Mouse (Mus musculus): Measurements from ENCODE around the gene Pdpn.

The Pdpn gene

DNA sequence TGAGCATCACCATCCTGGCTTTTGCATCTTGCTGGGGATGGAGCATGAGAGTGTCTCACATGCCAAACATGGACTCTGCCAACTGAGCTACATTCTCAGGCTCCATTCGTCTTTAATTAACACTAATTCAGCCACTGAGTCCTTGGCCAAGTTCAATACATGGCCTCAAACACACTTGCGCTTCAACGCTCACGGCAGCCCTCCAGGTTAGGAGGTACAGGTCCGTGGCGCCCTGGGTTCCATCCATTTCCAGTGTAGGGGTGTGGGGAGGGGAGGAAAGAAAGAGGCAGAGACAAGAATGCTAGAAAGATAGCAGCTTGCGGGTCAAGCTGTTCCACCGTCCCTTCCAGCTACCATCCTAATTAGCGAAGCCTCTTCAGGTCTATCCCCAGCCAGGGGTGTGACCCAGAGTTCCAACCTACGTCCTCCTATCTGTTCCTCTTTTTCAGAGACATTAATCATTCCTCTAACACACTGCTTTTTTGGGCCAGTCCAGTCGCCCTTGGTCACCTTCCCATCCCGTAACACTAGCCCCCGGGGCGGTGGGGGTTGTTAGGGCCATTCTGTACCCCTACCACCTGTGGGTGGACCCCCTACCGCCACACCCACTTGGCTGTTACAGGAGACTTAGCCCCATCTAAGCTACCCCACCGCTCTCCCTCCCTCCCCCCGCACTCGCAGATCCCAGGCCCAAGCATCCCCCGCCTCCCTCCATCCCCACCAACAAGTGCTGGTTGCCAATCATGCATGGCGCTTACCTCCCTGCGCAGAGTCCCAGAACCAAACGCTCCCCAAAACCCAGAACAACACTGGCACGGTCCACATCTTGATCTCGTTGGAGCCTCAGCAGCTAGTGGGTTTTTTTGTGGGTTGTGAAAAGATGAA lies 691 bp downstream of the Pdpn start:
- no peak for DNase-seq (ENCODE audit: low read depth, low spot score)

DNA sequence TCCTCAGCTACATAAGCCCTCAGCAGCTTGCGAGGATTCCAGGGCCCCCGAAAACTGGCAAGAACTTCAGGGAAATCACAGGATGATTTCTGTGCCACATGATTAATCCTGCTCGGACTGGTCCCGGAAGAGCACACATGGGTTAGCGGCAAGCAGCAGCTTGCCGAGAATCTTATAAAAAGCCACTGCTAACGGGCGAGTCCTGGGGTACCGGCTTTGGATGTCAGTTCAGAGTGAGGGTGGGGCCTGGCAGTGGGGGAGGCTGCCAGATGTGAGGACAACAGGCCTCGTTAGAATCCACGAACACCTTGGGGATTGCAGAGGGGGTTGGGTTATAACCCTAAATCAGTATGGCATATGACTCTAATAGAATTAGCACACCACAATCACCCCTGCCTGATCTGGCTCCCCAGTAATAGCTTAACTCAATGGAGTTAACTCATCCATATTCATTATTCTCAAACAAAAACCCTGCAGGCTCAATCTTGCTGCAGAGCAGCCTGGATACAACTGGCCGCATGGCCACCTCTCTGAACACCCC lies 2.3 kb downstream of the Pdpn start:
- DNase-seq (ENCODE audit: low read depth, low spot score), result no peak

DNA sequence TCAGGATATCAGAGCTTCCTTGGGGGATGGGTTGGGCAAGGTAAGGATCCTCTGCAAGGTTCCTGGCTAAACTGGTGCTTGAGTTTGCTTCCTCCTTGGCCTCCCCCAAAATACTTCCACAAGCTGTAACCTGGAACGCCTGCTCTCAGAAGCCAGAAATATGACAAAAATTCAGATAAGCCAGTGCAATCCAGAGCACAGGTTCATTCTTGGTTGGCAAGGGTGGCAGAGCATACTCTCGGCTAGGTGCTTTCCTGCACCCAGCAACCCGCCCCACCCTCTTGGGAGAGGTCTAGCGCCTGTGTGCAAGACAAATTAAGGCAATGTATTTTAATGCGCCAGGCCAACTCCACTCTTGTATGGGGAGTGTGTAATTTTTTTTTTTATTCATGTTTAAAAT lies 3.2 kb downstream of the Pdpn start:
- no peak for DNase-seq (ENCODE audit: low read depth, low spot score)

DNA sequence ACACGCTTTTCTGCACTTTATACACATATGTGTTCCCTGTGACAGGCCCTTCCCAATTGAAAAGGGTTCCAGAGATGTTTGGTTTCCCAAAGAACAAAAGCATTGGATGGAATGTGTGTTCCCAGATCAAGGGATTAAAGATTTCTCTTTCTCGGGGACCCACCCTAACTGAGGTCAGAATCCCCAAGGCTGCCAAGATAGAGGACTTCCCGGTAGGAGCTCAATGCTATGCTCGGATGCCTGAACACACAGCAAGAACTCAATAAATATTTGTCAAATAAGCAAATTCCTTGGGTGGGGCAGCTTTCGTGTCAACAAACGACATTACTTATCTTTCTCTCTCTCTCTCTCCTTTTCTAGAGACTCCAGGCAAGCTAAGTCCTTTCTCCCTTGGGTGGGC lies 5.0 kb downstream of the Pdpn start:
- no peak for DNase-seq (ENCODE audit: low read depth, low spot score)

DNA sequence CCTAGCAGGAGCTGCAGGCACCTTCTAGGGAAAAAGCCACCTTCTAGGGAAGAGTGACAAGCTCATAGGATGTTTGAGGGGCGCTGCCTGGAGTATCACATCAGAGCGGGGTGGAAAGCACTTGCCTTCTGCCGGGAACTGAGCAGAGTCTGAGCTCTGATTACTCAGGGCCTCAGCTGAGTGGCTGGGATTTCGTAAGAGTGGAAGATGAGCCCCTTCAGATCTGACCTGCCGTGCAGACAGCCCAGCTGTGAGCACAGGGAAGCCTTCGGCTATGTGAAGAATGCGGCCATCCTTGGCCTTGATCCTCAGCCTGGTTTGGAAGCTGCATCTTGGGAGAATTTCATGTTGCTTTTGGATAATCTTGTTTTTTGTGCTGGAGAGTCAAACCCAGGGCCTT lies 10.5 kb downstream of the Pdpn start:
- no peak for DNase-seq (ENCODE audit: low read depth, low spot score)

DNA sequence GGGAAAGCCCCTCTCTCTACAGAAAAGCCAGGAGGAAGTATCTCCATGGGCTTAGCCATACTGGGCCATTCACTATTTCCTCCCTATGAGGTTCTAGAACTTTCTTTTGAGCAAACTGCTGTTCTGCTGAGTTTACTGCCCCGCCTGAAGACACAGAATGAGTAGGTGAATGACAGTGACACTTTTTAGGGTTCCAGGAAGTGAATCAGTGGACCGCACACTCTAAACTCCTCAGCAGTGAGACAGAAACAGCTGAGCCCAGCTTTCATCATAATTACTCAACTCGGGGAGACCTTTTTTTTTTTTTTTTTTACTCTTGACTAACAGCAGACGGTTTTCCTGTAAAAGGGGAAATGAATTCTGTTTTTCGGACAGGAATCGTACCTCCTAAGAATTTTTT lies 10.9 kb downstream of the Pdpn start:
- DNase-seq (ENCODE audit: low read depth, low spot score), result no peak

DNA sequence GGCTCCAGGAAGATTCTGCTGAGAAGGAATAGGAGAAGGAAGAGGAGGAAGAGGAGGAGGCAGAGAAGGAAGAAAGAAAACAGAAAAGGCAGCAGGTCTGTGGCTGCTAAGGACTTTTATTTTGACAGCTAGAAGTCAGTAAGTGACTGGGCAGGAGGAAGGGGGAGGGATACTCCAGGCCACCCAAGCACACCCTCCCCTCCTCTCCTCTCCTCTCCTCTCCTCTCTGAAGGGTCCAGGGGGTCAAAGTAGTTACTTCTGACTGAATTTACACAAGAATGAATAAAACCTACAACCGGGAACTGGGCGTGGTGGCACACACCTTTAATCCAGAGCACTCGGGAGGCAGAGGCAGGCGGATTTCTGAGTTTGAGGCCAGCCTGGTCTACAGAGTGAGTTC lies 12.3 kb downstream of the Pdpn start:
- DNase-seq (ENCODE audit: low read depth, low spot score), result peak; percentile 71

DNA sequence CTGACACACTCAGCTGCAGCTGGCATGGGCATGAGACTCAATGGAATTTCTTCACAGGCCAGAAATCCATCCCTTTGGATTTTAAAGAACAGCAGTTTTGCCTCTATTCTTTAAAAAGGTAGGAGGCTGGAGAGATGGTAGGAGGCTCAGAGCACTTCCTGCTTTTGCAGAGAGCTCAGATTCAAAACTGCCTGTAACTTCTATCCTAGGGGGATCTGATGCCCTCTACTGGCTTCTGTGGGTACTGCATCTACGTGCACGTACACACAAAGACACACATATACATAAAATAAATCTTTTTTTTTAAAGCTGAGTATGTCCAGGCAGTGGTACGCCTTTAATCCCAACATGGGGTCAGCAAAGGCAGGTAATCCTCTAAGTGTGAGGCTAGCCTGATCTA lies 19.2 kb downstream of the Pdpn start:
- DNase-seq (ENCODE audit: low read depth, low spot score), result peak; percentile 68

DNA sequence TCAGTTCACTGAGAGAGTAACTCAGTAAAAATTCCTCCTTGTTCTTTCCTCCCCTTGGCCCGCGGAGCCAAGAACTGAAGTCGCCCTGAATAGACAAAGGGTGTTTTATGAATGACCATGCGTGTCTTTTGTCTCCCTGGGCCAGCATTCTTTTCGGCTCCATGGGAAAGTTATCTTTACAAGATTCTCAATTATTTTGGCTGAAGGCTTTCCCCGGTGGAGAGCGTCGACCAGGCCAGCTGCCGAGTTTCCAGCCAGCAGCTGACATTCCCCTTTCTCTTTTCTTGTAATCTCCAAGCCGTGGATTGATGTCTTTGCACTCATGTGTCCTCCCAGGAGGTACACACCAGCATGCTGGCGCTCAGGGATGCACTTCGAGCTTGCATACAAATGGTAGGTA lies 19.7 kb downstream of the Pdpn start:
- DNase-seq (ENCODE audit: low read depth, low spot score), result no peak

DNA sequence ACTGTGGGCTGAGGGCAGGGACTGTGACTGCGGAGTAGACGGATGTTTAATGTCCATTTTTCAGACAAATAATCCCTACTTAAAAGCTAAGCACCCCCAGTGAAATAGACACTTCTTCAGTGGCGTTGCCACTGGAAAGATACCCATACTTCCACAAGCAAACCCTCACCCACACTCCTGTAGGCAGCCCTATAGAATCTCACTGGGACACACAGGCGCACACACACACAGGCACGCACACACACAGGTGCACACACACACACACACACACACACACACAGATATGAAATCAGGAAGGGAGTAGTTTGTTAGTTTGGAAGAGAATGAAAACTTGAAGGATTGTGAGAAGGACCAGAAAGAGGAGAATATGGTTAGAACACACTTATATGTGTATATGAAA lies 20.3 kb downstream of the Pdpn start:
- no peak for DNase-seq (ENCODE audit: low read depth, low spot score)

DNA sequence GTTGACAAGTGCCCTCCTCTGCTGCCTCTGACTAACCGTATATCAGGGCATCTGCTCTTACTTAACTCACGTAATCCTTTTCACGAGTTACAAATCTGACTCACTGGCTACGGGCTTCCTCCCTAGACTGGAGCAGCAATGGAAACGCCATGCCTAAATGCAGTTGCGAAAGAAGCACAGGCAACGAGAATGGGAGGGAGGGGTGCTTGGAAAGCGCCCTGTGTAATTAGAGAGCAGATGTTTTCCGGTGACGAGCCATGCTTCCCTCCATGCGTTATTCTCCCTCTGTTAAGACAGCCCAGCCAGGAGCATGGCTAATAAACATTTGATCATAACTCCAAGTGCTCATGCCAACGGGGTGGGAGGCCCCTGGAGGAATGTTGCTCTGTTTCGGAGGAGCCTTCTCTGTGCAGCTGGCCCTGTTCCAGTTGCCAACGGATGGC lies 20.9 kb downstream of the Pdpn start:
- no peak for DNase-seq (ENCODE audit: low read depth, low spot score)

DNA sequence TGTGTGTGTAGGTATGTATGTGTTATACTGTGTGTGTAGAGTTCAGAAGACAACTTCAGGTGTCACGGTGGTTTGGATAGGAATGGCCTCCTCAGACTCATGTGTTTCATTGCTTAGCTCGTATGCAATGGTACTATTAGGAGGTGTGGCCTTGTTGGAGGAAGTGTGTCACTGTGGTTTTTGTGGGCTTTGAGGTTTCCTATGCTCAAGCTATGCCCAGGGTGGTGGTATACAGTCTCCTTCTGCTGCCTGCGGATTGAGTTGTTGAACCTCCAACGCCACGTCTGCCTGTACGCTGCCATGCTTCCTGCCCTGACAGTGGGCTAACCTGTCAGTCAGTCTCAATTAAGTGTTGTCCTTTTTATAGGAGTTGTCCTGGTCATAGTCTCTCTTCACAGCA lies 22.0 kb downstream of the Pdpn start:
- no peak for DNase-seq (ENCODE audit: low read depth, low spot score)

DNA sequence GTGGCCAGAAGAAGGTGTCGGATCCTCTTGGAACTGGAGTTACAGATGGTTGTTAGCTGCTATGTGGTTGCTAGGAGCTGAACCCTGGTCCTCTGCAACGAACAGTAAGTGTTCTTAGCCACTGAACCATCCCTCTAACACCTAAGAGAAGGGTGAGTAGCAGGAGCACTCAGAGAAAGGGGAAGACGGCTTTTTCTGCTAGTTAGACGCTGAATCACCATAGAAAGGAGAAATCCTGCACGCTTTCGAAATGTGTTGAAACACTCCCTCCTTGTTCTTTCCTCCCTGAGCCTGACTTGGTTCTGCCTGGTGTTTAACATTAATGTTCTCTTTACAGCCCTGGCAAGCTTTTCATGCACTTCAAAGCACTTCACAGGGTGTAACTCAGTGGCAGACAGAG lies 27.8 kb downstream of the Pdpn start:
- no peak for DNase-seq (ENCODE audit: low read depth, low spot score)

DNA sequence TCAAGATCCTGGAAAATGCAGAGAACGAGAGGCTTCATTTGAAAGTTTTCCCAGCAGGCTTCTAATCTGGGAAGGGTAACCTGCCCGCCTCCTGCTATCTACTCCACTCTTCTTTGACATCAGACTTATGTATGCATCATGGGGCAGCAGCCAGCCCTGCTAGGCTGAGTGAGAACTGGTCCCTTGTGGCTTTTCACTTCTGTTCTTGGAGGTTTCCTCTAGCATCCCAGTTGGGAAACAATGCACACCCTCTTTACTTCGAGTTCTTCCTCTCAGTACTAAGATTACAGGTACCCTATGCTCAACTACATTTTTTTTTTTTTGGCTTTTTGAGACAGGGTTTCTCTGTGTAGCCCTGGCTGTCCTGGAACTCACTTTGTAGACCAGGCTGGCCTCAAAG lies 28.5 kb downstream of the Pdpn start:
- DNase-seq (ENCODE audit: low read depth, low spot score), result no peak

DNA sequence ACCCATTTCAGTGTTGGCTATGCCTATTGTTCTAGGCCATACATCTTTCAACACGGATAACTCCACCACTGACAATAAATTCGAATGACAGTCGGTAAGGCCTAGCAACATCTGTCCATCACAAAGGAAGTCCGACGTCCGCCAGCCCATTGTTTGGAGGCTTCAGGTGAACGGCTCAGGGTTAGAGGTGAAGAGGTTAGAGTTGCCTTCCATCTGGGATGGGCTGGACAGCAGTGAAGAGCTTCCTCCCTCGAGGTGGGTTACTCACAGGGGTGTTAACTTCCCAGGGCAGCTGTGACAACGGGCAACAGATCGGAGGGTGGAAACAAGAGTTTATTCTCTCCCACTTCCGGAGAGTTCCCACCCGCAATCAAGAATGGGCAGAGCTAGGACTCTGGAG lies 36.7 kb downstream of the Pdpn start:
- DNase-seq (ENCODE audit: low read depth, low spot score), result peak; percentile 65

DNA sequence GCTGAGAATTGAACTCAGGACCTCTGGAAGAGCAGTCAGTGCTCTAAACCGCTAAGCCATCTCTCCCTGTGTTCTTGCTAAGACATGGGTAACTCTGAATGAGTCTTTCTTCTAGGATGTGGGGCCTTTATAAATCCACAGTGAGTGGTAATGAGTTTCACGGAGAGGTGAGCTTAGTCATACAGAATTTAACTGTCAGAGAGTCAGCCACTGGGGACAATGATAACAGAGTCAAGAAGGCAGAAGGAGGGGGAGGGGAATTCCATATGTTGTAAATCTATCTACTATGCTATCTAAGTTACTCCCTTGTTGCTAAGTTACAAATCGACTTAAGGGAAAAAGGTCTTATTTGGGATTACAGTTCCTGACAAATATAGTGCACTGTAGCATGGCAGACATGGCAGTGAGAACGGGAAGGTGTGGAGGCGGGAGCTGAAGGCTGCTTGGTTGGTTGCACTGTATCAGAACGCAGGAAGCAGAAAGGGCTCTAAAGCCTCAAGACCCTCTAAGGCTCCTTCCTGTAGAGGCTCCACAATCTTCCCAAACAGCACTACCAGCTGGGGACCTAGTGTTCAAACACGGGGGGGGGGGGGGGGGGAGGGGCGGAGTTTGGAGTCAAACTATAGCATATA lies 39.5 kb downstream of the Pdpn start:
- no peak for DNase-seq (ENCODE audit: low read depth, low spot score)

DNA sequence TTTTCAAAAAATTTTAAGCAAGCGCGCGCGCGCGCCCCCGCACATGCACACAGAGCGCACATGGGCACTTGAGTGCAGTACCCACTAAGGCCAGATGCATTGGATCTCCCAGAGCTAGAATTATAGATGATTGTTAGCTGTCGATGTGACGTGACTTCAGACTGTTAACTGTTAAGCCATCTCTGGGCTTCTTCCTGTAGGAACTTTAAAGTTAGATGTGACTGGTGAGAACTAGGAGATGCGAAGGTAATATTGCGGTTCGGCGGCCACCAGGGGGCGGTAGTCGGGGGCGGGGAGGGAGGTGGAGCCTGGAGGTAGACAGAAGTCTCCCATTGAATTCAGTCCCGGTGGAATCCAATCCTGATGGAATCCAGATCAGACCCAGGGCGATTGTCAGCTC lies 40.8 kb downstream of the Pdpn start:
- DNase-seq (ENCODE audit: low read depth, low spot score), result peak; percentile 79

DNA sequence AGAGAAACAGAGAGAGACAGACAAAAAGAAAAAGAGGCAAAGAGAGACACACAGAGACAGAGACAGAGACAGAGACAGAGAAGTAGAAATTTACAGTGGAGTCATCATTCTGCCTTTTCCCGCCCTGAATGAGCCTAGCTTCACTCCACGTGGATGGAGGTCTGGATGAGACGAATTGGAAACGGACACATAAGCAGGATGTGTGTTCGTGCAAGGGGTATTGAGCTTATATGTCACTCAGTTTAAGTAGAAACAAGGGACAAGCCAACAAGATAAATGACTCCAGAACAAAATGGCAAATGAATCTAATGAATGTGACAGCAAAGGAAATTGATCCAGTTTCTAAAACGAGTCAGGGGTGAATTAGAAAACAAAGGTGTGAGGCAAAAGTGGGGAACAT lies 41.4 kb downstream of the Pdpn start:
- no peak for DNase-seq (ENCODE audit: low read depth, low spot score)

DNA sequence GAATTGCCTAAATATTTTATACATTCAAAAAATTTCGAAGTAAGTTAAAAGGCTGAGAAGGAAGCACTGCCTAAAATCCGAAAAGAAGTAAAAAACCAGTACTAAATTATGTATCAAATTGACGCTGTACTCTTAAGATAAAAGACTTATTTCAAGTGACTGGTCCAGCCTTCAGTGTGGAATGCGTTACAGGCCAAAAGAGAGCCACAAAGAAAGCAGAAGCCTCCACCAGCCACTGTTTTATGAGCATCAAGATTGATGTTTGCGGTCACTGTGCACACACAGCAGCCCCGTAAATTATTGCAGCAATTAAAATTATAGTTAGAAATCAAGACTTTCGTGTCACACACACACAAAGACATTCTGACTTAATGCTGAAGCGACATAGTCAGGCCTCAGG lies 43.8 kb downstream of the Pdpn start:
- no peak for DNase-seq (ENCODE audit: low read depth, low spot score)

DNA sequence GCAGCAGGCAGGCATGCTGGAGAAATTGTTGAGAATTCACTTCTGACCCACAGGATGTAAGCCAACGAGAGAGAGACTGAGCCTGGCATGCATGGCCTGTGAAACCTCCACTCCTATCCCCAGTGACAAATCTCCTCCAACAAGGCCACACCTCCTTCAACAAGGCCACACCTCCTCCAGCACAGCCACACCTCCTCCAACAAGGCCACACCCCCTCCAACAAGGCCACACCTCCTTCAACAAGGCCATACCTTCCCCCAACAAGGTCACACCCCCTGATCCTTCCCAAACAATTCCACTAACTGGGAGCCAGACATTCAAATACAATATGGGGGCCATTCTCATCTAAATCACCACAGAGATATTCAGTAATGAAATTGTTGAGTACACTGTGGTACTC lies 46.0 kb downstream of the Pdpn start:
- DNase-seq (ENCODE audit: low read depth, low spot score), result no peak

DNA sequence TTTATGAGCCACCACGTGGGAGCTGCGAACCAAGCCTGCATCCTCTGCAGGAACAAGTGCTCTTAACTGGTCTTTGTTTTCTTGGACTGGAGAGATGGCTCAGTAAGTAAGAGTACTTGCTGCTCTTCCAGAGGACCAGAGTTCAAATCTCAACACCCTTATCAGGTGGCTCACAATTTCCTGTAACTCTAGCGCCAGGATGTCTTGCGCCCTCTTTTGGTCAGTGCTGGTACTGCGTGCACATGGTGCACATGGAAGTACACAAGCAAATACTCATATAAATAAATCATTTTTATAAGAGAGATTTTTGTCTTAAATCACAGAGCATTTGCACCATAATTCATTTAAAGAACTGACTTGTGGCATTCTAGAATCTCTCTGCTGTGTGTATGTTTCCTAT lies 51.3 kb downstream of the Pdpn start:
- DNase-seq (ENCODE audit: low read depth, low spot score), result peak; percentile 73

DNA sequence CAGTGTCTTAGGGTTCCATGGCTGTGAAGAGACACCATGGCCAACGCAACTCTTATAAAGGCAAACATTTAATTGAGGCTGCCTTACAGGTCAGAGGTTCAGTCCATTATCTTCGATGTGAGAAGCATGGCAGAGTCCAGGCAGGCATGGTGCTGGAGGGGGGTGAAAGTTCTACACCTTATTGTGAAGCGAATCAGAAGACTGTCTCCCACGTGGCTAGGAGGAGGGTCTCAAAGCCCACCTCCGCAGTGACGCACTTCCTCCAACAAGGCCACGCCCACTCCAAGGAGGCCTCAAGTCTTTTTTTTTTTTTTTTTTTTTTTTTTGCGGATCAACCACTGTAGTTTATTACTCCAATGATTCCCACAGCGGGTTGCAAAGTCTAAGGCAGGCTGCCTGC lies 58.1 kb downstream of the Pdpn start:
- no peak for DNase-seq (ENCODE audit: low read depth, low spot score)

DNA sequence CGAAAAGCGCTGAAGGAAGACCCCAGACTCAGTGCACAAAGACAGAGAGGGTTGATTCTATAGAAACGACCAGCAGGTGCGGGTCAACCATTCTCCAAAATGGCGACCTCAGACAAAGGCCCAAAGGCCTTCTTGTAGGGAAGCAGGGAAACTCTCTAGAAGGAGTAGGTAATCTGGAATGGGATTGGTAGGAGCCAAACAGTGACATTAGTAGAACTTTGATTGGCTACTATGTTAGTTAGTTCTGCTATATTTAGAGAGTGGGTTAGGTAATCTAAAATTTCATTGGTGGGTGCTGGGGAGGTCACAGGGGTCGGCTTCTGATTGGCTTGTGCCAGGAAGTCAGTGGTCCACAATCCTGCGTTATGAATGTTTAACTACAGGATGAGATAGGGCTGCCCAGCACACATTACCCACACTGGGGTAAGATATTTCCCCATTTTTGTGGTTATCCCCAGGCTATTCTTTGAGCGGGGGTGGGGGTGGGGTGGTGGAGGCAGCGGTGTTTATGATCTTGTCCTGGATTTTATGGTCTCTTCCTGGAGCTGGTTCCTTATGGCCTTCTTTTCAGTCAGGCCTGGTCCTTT lies 59.7 kb downstream of the Pdpn start:
- no peak for DNase-seq (ENCODE audit: low read depth, low spot score)

All from ES-CJ7 (cell line).